Mouse (Mus musculus) kidney, embryonic 14.5 days (tissue): ENCODE measurements around the gene Tcp1. TPM values are rescaled to one million over a fixed set of nuclear protein-coding genes. Genes with fewer than 3 reads are reported as not detected.
"Not testable (repeated sequence)": the region's sequence is repeated elsewhere in the genome, so short reads cannot be mapped to it uniquely, and the experiment has no call there.

ENCODE experiments used
- ATAC-seq: fragments of 200-750 bp; cut with Nextera tagmentation; 2 replicates; pipeline ENCODE4 v1.8.0; 2017; ENCODE audit warnings: moderate number of reproducible peaks, mild to moderate bottlenecking, moderate TSS enrichment, moderate library complexity; ENCODE audit not compliant: low FRiP score, low TSS enrichment
- H3K27ac ChIP-seq: fragments of 300-500 bp; sonication (generic); 2 replicates; pipeline ENCODE4 v1.5.1; 2014; ENCODE audit warnings: low read depth, mild to moderate bottlenecking, low read length, moderate library complexity, mixed read lengths
- H3K27me3 ChIP-seq: fragments of 300-500 bp; sonication (generic); 2 replicates; pipeline ENCODE4 v1.6.1; 2014; ENCODE audit warnings: mild to moderate bottlenecking, low read length; ENCODE audit not compliant: control insufficient read depth, insufficient read depth
- H3K36me3 ChIP-seq: fragments of 300-500 bp; sonication (generic); 2 replicates; pipeline ENCODE4 v1.6.1; 2014; ENCODE audit warnings: low read length, mixed read lengths; ENCODE audit not compliant: control insufficient read depth, insufficient read depth
- H3K4me1 ChIP-seq: fragments of 300-500 bp; sonication (generic); 2 replicates; pipeline ENCODE4 v1.6.1; 2014; ENCODE audit warnings: low read length, mixed read lengths; ENCODE audit not compliant: control insufficient read depth, insufficient read depth
- H3K4me2 ChIP-seq: fragments of 300-500 bp; sonication (generic); replicated peaks from 2 replicates; pipeline ENCODE4 v1.6.1; 2014; ENCODE audit warnings: low read depth, mild to moderate bottlenecking, low read length
- H3K4me3 ChIP-seq: fragments of 300-500 bp; sonication (generic); 2 replicates; pipeline ENCODE4 v1.5.1; 2014; ENCODE audit warnings: mild to moderate bottlenecking, low read length
- H3K9ac ChIP-seq: fragments of 300-500 bp; sonication (generic); 2 replicates; pipeline ENCODE4 v1.6.1; 2014; ENCODE audit warnings: low read depth, mild to moderate bottlenecking, low read length, moderate library complexity
- H3K9me3 ChIP-seq: fragments of 300-500 bp; sonication (generic); 2 replicates; pipeline ENCODE4 v1.6.1; 2016; ENCODE audit warnings: low read length; ENCODE audit not compliant: control insufficient read depth
- WGBS: fragments of 180-500 bp; shearing (Covaris S2); extraction: QIAGEN DNeasy Blood & Tissue Kit; methylation state at CpG from one replicate; pipeline ENCODE4 v1.1.7; 2014; 5-methylcytosine and 5-hydroxymethylcytosine counted together
- polyA plus RNA-seq: library from polyadenylated mRNA; unstranded; fragments of >200 nt; fragmentation: Nextera tagmentation; extraction: Ambion mirVana; gene quantifications from 2 replicates; pipeline ENCODE4 v1.2.1, GENCODE M21; 2014

Gene Tcp1
- polyA plus RNA-seq, 1 experiment from 2014 or later: 495 TPM

DNA sequence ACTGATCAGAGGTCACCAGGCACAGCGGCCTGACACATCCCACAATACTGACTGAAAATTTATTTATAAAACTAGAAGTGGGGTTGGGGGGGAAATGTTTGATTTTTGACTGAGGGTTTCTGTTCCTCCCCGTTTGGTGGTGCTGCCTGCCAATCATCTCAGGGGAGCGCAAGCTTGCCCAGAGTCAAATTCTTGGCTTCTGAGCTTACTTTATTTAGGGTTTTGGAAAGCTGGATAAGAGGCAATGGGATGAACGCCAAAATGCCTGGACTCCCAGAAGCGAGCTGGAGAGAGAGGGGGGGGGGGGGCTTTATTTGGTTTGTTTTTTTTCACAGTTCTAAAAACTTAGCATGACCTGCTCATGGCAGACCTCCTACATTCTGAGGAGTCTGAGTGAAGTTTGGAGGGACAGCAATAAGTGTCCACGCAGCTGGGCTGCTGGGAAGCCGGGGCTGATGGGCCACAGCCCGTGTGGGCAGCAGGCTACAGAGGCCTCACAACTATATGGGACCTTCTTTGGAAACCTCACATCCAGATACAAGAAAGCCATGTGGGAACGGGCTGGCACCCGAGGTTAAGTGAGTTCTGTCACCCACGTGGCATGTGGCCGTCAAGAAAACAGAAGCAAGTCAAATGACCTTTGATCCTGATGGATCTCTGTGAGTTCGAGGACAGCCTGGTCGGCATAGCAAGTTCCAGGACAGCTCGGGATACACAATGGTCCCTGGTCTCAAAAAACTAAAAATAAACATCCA is 28.3 kb upstream of the Tcp1 start:
- no peaks in the 10 kb centered on the region; the same call in 1 of the 2 replicates for H3K36me3 ChIP-seq
- H3K27me3 ChIP-seq: no peaks in the 10 kb centered on the region
- no peak overlapping the region for H3K9ac ChIP-seq
- ATAC-seq: no peak
- H3K4me2 ChIP-seq: no peak overlapping the region
- H3K4me1 ChIP-seq: 0 out of 2 replicates have a peak, but pooled peaks cover 2% of the 10 kb centered on the region
- H3K4me3 ChIP-seq: no peak overlapping the region
- H3K27ac ChIP-seq: no peak overlapping the region
- H3K9me3 ChIP-seq: no peaks in the 10 kb centered on the region
- WGBS: 67% methylated on average over 15 of the region's 15 CpGs

- 94% methylated on average over 4 of the region's 4 CpGs for WGBS
Measured at GRCm38 (mm10) chr17:12891054-12891453, 24.4 kb upstream of the Tcp1 start.

DNA sequence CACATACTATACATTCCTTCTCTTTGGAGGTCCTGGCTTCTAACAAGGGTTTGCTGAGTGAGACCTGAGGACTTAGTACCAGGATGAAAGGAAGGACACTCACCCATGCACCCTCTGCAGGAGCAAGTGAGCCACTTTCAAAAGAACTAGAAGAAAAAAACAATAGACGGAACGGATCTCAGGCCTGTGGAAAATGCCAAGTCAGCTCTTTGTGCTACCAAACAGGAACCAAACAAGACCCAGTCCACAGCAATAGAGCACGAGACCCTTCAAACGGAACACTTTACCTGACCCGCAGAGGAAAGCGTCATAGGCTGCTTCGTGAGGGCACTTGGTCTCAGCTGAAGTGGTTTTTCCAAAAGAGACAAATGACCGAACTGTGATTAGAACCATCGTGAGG is 23.5 kb upstream of the Tcp1 start:
- Histone ChIP-seq H3K4me1 (no peaks in the 10 kb centered on the region), H3K27ac (no peak overlapping the region), H3K9ac (no peak overlapping the region), H3K4me2 (no peak overlapping the region), H3K9me3 (no peaks in the 10 kb centered on the region), H3K4me3 (no peak overlapping the region), H3K36me3 (no peaks in the 10 kb centered on the region; the same call in 1 of the 2 replicates), H3K27me3 (no peaks in the 10 kb centered on the region)
- WGBS: 87% methylated on average over 9 of the region's 9 CpGs
- ATAC-seq: no peak

More at GRCm38 (mm10) chr17:12891054-12891453, 24.4 kb upstream of the Tcp1 start:
- H3K27me3 ChIP-seq: no peaks in the 10 kb centered on the region
- ATAC-seq: no peak
- 0 out of 2 replicates have a peak, but pooled peaks cover 2% of the 10 kb centered on the region for H3K4me1 ChIP-seq
- no peaks in the 10 kb centered on the region for H3K9me3 ChIP-seq
- no peak overlapping the region for H3K4me2 ChIP-seq
- no peak overlapping the region for H3K4me3 ChIP-seq
- no peak overlapping the region for H3K27ac ChIP-seq
- no peak overlapping the region for H3K9ac ChIP-seq
- H3K36me3 ChIP-seq: no peaks in the 10 kb centered on the region; the same call in 1 of the 2 replicates

DNA sequence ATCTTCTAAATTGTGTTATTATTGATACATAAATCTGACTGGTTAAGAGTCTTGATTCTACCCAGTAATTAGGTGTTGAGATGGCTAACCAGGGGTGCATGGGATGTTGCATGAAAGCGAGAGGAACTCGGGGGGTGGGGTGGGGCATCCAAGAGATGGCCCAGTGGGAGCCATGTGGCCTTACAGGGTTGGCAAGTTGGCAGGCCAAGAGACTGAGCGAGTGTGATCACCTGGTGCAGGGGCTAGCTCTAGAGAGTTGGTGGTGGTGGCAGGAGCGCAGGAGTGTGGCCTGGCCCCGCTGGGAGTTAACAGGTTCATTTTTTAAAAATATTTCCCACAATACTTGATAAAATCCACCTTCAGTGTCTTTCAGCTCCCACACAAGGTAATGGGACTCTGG is 17.8 kb upstream of the Tcp1 start:
- Histone ChIP-seq H3K27me3 (no peaks in the 10 kb centered on the region), H3K4me3 (no peak overlapping the region), H3K9me3 (no peaks in the 10 kb centered on the region), H3K9ac (no peak overlapping the region), H3K27ac (no peak overlapping the region), H3K4me2 (no peak overlapping the region), H3K4me1 (no peaks in the 10 kb centered on the region), H3K36me3 (peaks cover 3% of the 10 kb centered on the region; the same call in 1 of the 2 replicates)
- 93% methylated on average over 5 of the region's 5 CpGs for WGBS
- no peak; the same call in 1 of the 2 replicates for ATAC-seq

- not testable (repeated sequence) for H3K4me1 ChIP-seq, H3K9me3 ChIP-seq, H3K9ac ChIP-seq, H3K4me3 ChIP-seq, H3K36me3 ChIP-seq, H3K27ac ChIP-seq, H3K4me2 ChIP-seq, ATAC-seq, H3K27me3 ChIP-seq
- WGBS: 45% methylated on average over 2 of the region's 2 CpGs
Measured at GRCm38 (mm10) chr17:12898607-12899006, 16.9 kb upstream of the Tcp1 start.

GRCm38 (mm10) chr17:12902291-12902690 is 13.2 kb upstream of the Tcp1 start:
- Histone ChIP-seq H3K9me3 (no peaks in the 10 kb centered on the region), H3K27me3 (no peaks in the 10 kb centered on the region), H3K36me3 (peaks cover 17% of the 10 kb centered on the region; the same call in 1 of the 2 replicates), H3K4me1 (no peaks in the 10 kb centered on the region), H3K4me2 (no peak overlapping the region), H3K27ac (no peak overlapping the region), H3K9ac (no peak overlapping the region), H3K4me3 (no peak overlapping the region)
- WGBS: 95% methylated on average over 6 of the region's 6 CpGs
- no peak for ATAC-seq

DNA sequence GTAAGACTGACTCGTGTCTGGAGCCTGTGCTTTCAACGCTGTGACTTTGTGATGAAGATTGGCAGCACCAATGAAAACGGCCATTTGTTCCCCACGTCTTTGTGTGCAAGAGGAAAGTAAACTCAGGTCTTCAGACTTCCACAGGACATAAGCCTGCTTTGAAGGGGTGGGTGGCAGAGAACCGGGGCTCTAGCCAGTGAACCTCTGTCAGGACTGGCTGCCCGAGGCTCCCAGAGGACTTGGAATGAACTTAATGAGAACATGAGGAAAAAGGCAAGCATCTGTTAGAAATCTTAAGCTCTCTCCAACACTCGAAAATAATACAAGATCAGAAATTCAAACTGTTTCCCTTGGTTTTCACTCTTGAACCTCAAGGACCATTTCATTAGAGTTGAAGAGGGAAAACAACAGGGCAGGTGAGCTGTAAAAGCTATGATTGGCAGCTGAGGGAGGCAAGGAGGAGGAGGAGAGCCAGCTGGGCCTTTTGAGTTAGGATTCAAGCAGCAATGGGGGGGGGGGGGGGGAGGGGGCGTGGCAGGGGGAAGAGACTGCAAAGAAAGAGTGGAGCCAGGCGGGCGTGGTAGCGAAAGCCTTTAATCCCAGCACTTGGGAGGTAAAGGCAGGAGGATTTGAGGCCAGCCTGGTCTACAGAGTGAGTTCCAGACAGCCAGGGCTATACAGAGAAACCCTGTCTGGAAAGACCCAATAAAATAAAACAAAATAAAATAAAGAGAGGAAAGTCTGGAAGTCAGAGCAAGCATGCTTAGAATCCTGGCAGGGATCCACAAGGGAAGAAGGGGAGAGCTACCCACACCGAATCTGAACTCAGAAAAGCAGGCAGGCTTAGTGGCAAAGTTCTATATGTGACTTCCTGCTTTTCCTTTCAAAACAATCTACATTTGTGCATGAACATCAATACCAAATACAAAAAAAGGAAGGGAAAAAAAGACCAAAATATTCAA is 11.8 kb upstream of the Tcp1 start:
- Histone ChIP-seq H3K4me2 (no peak overlapping the region), H3K4me1 (no peaks in the 10 kb centered on the region), H3K9ac (no peak overlapping the region), H3K27ac (no peak overlapping the region; the same call in 1 of the 2 replicates), H3K9me3 (no peaks in the 10 kb centered on the region), H3K36me3 (peaks cover 17% of the 10 kb centered on the region; the same call in 1 of the 2 replicates), H3K4me3 (no peak overlapping the region), H3K27me3 (no peaks in the 10 kb centered on the region)
- 36% methylated on average over 11 of the region's 12 CpGs for WGBS
- no peak for ATAC-seq

GRCm38 (mm10) chr17:12904349-12904748 is 11.2 kb upstream of the Tcp1 start:
- Histone ChIP-seq H3K9me3 (no peaks in the 10 kb centered on the region), H3K4me1 (no peaks in the 10 kb centered on the region), H3K27me3 (no peaks in the 10 kb centered on the region), H3K36me3 (peaks cover 17% of the 10 kb centered on the region; the same call in 1 of the 2 replicates), H3K4me2 (no peak overlapping the region), H3K27ac (no peak overlapping the region), H3K9ac (no peak overlapping the region), H3K4me3 (no peak overlapping the region)
- WGBS: 81% methylated on average over 1 of the region's 1 CpGs
- ATAC-seq: no peak
